Comparison of ENCODE assay signal across 28 mouse cellular contexts in the genomic region with DNA sequence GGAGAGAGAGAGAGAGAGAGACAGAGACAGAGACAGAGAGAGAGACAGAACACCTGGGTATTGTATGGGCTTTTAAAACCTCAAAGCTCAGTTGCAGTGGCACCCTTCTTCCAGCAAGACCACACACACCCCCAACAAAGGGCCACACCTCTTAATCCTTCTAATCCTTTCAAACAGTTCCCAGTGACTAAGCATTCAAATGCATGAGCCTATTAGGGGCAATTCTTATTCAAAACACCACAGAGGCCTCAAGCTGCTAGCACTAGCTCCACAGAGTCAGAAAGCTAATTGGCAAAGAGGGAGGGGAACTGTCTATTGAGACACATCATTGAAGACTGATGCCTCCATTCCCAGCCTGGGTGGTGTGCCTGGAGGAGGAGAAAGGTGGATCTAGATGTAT. TPM values are rescaled to one million over a fixed set of nuclear protein-coding genes. Genes with fewer than 3 reads are reported as not detected.
"Had no signal": no experiment of that assay in that cellular context is flagged by ENCODE, and none has a peak within 500 bp of the region (broad histone marks: within the 10 kb centered on the region; RNA-seq: fewer than 3 reads in every experiment).

No protein-coding gene starts in this region.

- H3K9me3 ChIP-seq: embryonic facial prominence, embryonic 12.5 days; embryonic facial prominence, embryonic 13.5 days; embryonic facial prominence, embryonic 15.5 days; forebrain, embryonic 13.5 days; forebrain, embryonic 15.5 days; heart, embryonic 10.5 days had no signal

- ATAC-seq: forebrain, embryonic 13.5 days; forebrain, embryonic 14.5 days; forebrain, embryonic 15.5 days; forebrain, embryonic 16.5 days; forebrain, postnatal 0 days had no signal

- H3K9ac ChIP-seq: embryonic facial prominence, embryonic 12.5 days; embryonic facial prominence, embryonic 13.5 days; embryonic facial prominence, embryonic 15.5 days; forebrain, embryonic 12.5 days; forebrain, embryonic 13.5 days; forebrain, embryonic 15.5 days; forebrain, postnatal 0 days had no signal

- H3K4me1 ChIP-seq: forebrain, embryonic 13.5 days; forebrain, embryonic 15.5 days had no signal

- H3K4me3 ChIP-seq: embryonic facial prominence, embryonic 10.5 days; embryonic facial prominence, embryonic 12.5 days; embryonic facial prominence, embryonic 13.5 days; embryonic facial prominence, embryonic 15.5 days; erythroblast, embryonic 14.5 days; forebrain, embryonic 10.5 days; forebrain, embryonic 12.5 days; forebrain, embryonic 13.5 days; forebrain, embryonic 15.5 days; gastrocnemius, adult 2 months; heart, adult 2 months; heart, embryonic 10.5 days had no signal

- H3K27me3 ChIP-seq: embryonic facial prominence, embryonic 12.5 days; embryonic facial prominence, embryonic 13.5 days; embryonic facial prominence, embryonic 15.5 days; forebrain, embryonic 12.5 days; forebrain, embryonic 13.5 days; forebrain, embryonic 15.5 days had no signal

- H3K27ac ChIP-seq: embryonic facial prominence, embryonic 10.5 days; embryonic facial prominence, embryonic 12.5 days; embryonic facial prominence, embryonic 13.5 days; embryonic facial prominence, embryonic 15.5 days; forebrain, embryonic 10.5 days; forebrain, embryonic 12.5 days; forebrain, embryonic 13.5 days; forebrain, embryonic 15.5 days; gastrocnemius, adult 2 months; heart, adult 2 months; heart, embryonic 10.5 days had no signal

- DNase-seq: cerebellum, postnatal 10 days; cerebellum, postnatal 14 days; cerebellum, postnatal 25 days; cerebellum, postnatal 36 days; embryo, embryonic 11 days; forebrain, postnatal 0 days; gastrocnemius, adult 2 months; gastrocnemius, postnatal 10 days; gastrocnemius, postnatal 14 days; gastrocnemius, postnatal 25 days; gastrocnemius, postnatal 36 days; heart, adult 11 months; heart, adult 18-20 months; heart, adult 2 months had no signal

- H3K36me3 ChIP-seq: embryonic facial prominence, embryonic 10.5 days; embryonic facial prominence, embryonic 12.5 days; embryonic facial prominence, embryonic 13.5 days; embryonic facial prominence, embryonic 15.5 days; forebrain, embryonic 10.5 days; forebrain, embryonic 12.5 days; forebrain, embryonic 15.5 days; heart, embryonic 10.5 days had no signal

- H3K4me2 ChIP-seq: embryonic facial prominence, embryonic 12.5 days; embryonic facial prominence, embryonic 13.5 days; embryonic facial prominence, embryonic 15.5 days; forebrain, embryonic 12.5 days; forebrain, embryonic 13.5 days; forebrain, embryonic 15.5 days had no signal

RNA-seq across cellular contexts. Expression of a gene that starts 8.5 kb away (rescaled TPM):
- total RNA-seq: common myeloid progenitor, adult 5-6 weeks; granulocyte monocyte progenitor cell, adult 5-6 weeks had no signal
- polyA plus RNA-seq: erythroblast, embryonic 14.5 days; forebrain, embryonic 10.5 days had no signal
